Mouse (Mus musculus) right cerebral cortex, adult 2 months (tissue): ENCODE data around the gene Lrrc32.
A peak's percentile ranks its signal among the peaks of the same experiment; 100 is the strongest.

ENCODE experiments used
- DNase-seq, 2 experiments: peaks; one replicate each; pipeline ENCODE4 v3.0.0; 2021 to 2022; ENCODE audit warnings: low spot score in 2 of 2

Gene Lrrc32

DNA sequence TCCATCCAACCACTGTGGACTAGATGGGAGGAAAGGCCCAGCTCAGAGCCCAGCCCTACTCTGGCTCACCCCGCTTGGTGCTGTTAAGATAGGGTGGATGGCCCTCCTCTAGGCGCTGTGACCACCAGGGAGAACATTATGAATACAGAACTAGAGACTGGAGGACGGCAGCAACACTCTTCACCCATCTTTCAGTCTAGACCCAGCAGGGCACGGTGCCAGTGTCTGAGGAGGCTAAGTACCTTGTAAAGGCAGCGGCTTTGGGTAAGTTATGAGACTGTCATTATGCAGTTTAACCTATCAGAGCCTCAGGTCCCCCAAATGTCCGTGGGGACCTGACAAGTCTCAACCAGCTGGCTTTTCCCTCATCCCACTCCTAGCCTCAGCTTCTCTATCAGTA is at the start of gene Lrrc32:
Gene Lrrc32, plus strand, starts transcription at position 153 of the 400 bp plus-strand sequence.
- DNase-seq: no peak

DNA sequence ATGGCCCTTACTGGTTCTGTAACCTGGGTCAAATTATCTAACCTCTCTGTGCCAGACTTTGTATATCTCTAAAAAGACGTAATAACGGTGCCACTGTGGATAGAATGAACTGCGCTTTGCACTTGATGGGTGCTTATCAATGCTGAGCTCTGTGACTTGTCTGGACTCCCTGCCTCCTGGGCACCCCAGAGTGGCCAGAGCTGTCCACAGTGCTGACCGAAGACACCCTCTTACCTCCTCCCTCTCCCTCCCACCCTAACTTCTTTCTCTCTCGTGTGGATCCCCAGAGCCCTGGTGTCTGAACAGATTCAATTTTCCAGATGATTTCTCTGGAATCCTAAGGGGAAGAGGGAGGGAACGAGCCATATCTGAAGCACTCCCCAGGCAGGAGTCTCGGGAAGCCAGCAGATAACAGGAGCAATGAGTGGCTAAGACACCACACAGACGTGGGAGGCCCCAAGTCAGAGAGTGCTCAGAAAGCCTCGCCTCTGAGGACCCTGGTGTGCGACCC is 49.1 kb upstream of the Lrrc32 start, which contains the start of gene Gucy2d:
Gene Gucy2d, plus strand, starts transcription at position 461 of the 511 bp plus-strand sequence.
- no peak for DNase-seq

GRCm38 (mm10) chr7:98446873-98447272 is 42.2 kb upstream of the Lrrc32 start:
- DNase-seq: no peak

GRCm38 (mm10) chr7:98447585-98448308 is 41.3 kb upstream of the Lrrc32 start:
- peak in 1 of 2 experiments; percentile 12 for DNase-seq

GRCm38 (mm10) chr7:98448309-98448630 is 40.8 kb upstream of the Lrrc32 start:
- no peak for DNase-seq

GRCm38 (mm10) chr7:98449696-98450095 is 39.4 kb upstream of the Lrrc32 start:
- DNase-seq: no peak

DNA sequence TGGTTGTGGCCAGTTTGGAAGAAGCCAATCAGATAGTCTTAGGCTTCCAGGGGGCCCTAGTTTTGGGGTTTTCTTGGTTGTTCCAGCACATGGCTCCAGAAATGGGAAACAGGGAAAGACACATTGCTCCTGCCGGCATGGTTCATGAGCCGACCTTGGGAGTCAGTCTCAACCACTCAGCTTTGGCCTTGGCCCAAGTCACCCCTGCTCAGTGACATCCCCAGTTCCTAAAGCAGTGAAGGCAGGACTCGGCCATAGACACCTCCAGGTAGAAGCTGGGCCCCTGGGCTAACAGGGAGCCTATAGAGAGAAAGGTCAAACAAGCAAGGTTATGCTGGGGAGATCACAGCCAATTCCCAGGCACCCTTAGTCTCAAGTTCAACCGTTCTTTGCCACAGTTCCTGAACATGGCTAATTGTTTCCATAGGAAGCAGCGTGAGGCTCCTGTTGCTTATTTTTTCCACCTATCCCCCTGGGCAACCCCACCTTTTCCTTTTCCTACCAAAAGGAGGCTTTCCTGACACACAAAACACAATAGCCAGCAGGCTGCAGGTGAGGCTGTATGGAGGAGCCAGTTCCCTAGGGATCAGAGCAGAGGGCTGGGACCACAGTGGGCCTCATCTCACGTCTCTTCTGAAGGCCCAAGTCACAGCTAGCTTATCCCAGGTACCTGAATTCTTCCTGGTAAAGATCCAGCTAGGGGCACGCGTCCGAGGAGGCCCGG is 34.5 kb upstream of the Lrrc32 start:
- DNase-seq: no peak

- DNase-seq: no peak
These were observed 28.8 kb upstream of the Lrrc32 start for GRCm38 (mm10) chr7:98460319-98460718.

GRCm38 (mm10) chr7:98469089-98469488 is 20.0 kb upstream of the Lrrc32 start:
- DNase-seq: no peak

GRCm38 (mm10) chr7:98472529-98472928 is 16.6 kb upstream of the Lrrc32 start:
- DNase-seq: no peak

DNA sequence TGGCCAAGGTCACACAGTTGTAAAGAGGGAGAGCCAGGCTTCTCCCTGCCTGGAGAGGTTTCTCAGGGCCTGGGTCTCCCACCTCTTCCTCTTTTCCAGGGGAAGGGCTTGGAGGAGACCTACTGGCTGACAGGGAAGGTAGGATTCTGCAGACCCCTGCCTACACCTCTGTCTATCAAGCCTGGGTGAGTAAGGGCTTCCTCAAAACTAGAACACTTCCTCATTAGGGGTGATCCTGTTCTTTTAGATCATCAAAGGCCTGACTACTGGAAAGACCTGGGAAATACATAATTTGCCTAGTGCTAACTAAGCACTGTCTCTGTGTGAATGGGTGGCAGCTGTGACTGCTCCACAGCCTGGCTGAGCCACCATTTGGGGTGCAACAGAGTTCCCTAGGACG is 14.5 kb upstream of the Lrrc32 start:
- DNase-seq: no peak

DNA sequence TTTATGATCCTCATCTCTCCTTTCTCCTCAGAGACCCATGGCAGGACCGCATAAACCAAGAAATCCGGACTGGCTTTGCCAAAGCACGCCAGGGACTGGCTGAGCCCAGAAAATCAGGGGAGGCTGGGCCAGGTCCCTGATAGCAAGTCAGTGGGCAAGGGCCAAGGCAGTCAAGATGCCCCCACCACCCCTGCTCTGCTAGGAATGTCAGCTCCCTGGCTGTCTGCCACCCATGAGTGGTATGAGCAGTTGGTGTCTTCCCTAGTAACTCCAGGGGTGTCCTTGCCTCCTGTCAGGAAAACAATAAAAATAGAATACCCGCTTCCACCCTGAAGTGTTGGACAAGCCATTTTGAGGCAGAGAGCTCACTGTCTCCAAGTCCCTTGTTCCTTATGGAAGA is 11.9 kb upstream of the Lrrc32 start:
- no peak for DNase-seq

DNA sequence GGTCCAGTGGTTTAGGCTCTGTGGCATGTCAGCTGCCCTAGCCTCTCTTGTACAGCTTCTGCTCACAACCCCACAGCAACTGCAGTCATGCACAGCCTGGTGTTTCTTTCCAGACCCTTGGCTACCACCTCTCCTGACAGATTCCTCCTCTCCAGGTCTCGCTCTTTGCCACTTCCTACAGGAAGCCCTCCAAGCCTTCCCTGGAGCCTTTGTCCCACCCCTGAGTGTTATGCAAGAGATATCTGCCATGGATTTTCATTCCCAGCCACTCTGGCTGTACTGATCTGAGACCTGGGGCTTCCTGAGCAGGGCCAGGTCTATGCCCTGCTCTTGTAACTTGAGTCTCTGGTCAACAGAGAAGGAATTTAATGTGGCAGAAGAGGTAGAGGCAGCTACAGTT is 8.6 kb upstream of the Lrrc32 start:
- DNase-seq: no peak

DNA sequence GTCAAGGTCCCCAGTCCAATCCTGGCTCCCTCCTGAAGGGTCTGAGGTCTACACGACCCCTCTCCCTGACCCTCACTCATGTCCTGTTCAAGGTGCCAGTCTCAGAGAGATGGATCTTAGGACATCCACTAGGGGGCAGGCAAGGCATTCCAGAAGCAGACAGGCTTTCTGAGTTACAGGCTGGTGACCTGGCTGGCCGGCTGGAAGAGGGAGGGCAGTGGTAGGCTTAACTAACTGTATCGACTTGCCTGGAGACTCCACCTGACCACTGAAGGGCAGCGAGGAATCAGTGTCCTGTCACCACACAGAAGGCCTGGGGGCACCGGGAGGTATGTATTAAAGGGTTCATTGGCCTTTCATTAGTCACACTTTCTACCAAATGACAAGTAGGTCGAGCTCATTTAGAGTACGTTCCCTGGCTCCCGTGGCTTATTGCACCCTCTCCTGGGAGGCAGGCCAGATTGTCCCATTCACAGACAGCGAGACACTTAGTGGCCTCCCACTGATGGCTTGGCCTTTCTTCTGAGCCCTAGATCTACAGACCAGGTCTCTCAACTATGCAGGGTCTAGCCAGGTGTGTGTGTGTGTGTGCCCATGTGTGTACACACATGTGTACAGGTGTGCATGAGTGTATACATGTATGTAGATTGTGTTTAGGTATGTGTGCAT is 7.9 kb upstream of the Lrrc32 start:
- peak; percentile 80 to 84 for DNase-seq

GRCm38 (mm10) chr7:98481861-98482260 is 7.2 kb upstream of the Lrrc32 start:
- DNase-seq: no peak

GRCm38 (mm10) chr7:98482551-98483267 is 6.4 kb upstream of the Lrrc32 start:
- no peak for DNase-seq

DNA sequence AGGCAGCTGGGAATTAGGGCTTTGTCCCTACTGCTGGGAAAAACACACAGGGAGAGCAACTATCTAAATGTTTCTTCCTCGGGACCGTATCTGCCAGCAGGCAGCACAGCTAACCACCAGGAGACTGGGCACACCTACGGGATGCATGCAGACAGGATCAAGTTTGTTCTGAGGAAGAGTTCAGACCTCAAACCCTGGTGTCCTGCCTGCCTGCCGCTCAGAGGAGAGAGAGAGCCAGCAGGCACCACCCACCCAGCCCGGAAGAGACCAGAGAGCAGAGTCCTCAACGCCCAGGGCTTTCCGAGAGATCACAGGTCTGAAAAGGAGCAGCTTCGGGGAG is 5.8 kb upstream of the Lrrc32 start:
- no peak for DNase-seq

GRCm38 (mm10) chr7:98484878-98485277 is 4.2 kb upstream of the Lrrc32 start:
- DNase-seq: no peak

- DNase-seq: peak; percentile 30 to 31
These were observed 3.6 kb upstream of the Lrrc32 start for GRCm38 (mm10) chr7:98485508-98485907.

- no peak for DNase-seq
These were observed 2.6 kb upstream of the Lrrc32 start for GRCm38 (mm10) chr7:98486471-98486917.

DNA sequence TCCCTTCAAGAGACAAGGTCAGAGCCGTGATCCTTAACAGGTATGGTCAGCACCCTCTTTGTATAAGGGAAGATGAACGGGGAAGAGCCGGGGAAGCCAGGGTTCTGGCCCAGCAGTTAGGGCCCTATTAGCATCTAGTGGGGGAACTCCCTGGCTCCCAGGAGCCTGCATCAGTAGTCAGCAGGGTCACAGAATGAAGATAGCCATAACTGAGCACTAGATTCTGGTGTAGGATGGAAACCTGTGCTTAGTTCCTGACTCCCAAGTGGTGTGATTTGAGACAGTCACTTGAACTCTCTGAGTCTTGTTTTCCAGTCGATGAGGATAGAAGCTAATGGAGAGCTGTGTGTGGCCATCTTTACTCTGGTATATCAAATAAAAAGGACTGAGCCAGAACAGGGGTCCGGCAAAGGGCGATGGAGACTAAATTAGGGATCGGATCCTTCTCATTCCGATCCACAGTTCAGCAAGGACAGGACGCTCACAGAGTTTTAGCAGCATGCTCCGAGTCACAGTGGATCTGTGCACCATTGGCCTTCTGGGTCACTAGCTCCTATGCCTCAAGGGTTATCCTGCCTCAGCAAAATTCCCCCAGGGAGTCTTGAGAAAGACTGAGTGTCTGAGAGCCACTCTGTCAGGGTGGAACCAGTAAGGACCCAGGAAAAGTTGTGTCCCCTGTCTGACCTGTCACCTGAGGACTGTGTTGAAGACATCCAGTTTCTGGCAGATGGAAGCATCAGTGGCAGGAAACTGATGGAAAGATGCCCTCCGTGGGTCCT is 1.7 kb upstream of the Lrrc32 start:
- DNase-seq: no peak
